Mouse (Mus musculus) layer of hippocampus, postnatal 10 days (tissue): ENCODE measurements at regions not wholly inside any gene's neighbourhood (a gene's known extent, or its start where the extent isn't known, plus 50 kb on each side); places are given as distances from the start of the nearest gene placed in this dataset.

Experiments
- DNase-seq, 2 experiments: peaks; one replicate each; pipeline ENCODE4 v3.0.0; 2021; ENCODE audit warnings: low spot score in 2 of 2

- no peak for DNase-seq
Observed at GRCm38 (mm10) chr8:47769452-47769851, 52.5 kb upstream of the Cldn24 start.

DNA sequence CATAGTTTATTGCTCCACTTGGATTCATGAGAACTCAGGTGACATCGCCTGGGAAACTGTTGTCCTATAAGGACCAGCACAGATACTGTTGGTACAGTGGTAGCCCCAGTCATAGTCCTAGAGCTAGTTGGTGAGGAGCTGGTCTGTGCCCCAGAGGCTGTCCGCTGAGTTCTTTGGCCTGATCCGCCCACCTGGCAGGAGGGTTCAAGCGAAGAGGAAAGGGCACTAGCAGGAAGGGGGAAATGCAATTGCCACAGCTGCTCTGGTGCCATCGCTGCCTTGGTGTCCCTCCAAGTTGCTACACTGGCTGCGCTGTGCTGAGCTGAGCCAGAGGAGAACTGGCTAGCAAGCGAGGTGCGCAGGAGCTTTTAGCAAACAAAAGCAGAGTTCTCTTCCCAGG is 53.2 kb upstream of the Cldn24 start:
- no peak for DNase-seq

GRCm38 (mm10) chr8:47764480-47764879 is 50.7 kb upstream of the Cdkn2aip start:
- peak in 1 of 2 experiments; percentile 26 for DNase-seq

DNA sequence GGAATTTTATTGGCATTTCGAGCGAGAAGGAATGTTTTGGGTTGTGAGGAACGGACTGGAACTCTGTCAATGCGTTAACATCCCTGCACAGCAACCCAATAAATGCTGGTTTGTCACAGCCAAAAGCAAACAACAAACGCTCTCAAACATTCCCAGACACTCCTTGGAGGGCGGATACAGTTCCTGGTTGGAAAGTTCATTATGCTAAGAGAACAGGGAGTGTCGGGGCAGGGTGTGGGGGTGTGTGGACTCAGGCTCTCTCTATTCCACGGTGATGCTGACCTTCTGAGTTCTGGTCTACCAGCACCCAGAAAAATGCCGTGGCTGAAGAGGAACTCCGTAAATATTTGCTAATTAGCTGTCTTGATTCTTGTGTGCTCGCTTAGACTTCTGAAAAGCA is 50.3 kb upstream of the Cdkn2aip start:
- no peak for DNase-seq
